Mouse (Mus musculus) thymus, adult 2 months (tissue): ENCODE data around the gene Kdelr1.

Source experiments
- CTCF ChIP-seq: fragments of 200-500 bp; IDR thresholded peaks from 2 replicates; pipeline ENCODE4 v1.5.1; 2012; ENCODE audit warnings: mild to moderate bottlenecking, control low read depth, low read length, moderate library complexity, borderline replicate concordance; ENCODE audit not compliant: control insufficient read depth, poor library complexity, insufficient read depth; ENCODE audit errors: extremely low read depth
- POLR2A ChIP-seq: fragments of 200-500 bp; IDR thresholded peaks from 2 replicates; pipeline ENCODE4 v1.6.1; 2012; ENCODE audit warnings: mild to moderate bottlenecking, low read length, control low read depth, moderate library complexity; ENCODE audit not compliant: control insufficient read depth, poor library complexity, insufficient read depth; ENCODE audit errors: extremely low read depth

- TF ChIP-seq CTCF, result no peak
- peak; percentile 7; the same call in 1 of the 2 replicates for TF ChIP-seq POLR2A
Measured at GRCm38 (mm10) chr7:45897258-45897757, 24.7 kb downstream of the Kdelr1 start.
